Mouse (Mus musculus) heart, embryonic 12.5 days (tissue): ENCODE data around the gene Mcoln3. TPM values are rescaled to one million over a fixed set of nuclear protein-coding genes. Genes with fewer than 3 reads are reported as not detected.
A peak's percentile ranks its signal among the peaks of the same experiment; 100 is the strongest.

Experiments
- ATAC-seq: fragments of 200-750 bp; cut with Nextera tagmentation; 2 replicates; pipeline ENCODE4 v1.8.0; 2017; ENCODE audit warnings: moderate TSS enrichment, moderate library complexity; ENCODE audit not compliant: insufficient number of reproducible peaks, low FRiP score
- H3K27ac ChIP-seq: fragments of 300-500 bp; sonication (generic); 2 replicates; pipeline ENCODE4 v1.5.1; 2016; ENCODE audit warnings: mild to moderate bottlenecking, moderate library complexity; ENCODE audit not compliant: poor library complexity, severe bottlenecking
- H3K27me3 ChIP-seq: fragments of 300-500 bp; sonication (generic); replicated peaks from 2 replicates; pipeline ENCODE4 v1.6.1; 2016; ENCODE audit warnings: mild to moderate bottlenecking, moderate library complexity
- H3K36me3 ChIP-seq: fragments of 300-500 bp; sonication (generic); 2 replicates; pipeline ENCODE4 v1.6.1; 2016; ENCODE audit warnings: mild to moderate bottlenecking, moderate library complexity
- H3K4me1 ChIP-seq: fragments of 300-500 bp; sonication (generic); replicated peaks from 2 replicates; pipeline ENCODE4 v1.6.1; 2016; ENCODE audit warnings: mild to moderate bottlenecking
- H3K4me2 ChIP-seq: fragments of 300-500 bp; sonication (generic); 2 replicates; pipeline ENCODE4 v1.6.1; 2016; ENCODE audit warnings: mild to moderate bottlenecking, moderate library complexity
- H3K4me3 ChIP-seq: fragments of 300-500 bp; sonication (generic); 2 replicates; pipeline ENCODE4 v1.5.1; 2016; ENCODE audit warnings: mild to moderate bottlenecking
- H3K9ac ChIP-seq: fragments of 300-500 bp; sonication (generic); 2 replicates; pipeline ENCODE4 v1.6.1; 2016; ENCODE audit warnings: mild to moderate bottlenecking, moderate library complexity
- H3K9me3 ChIP-seq: fragments of 300-500 bp; sonication (generic); replicated peaks from 2 replicates; pipeline ENCODE4 v1.6.1; 2016; ENCODE audit warnings: mild to moderate bottlenecking, moderate library complexity
- WGBS: fragments of 180-500 bp; shearing (Covaris S2); methylation state at CpG from one replicate; pipeline ENCODE4 v1.1.7; 2016; 5-methylcytosine and 5-hydroxymethylcytosine counted together
- polyA plus RNA-seq: library from polyadenylated mRNA; unstranded; fragments of >200 nt; fragmentation: Nextera tagmentation; extraction: Ambion mirVana; gene quantifications from 2 replicates; pipeline ENCODE4 v1.2.1, GENCODE M21; 2016

Gene Mcoln3
- polyA plus RNA-seq, 1 experiment from 2014 or later: 0.66 TPM

GRCm38 (mm10) chr3:146152348-146152747 lies 35.1 kb downstream of the Mcoln3 start:
- no peak overlapping the region for H3K27ac ChIP-seq
- ATAC-seq: no peak
- peaks cover 11% of the 10 kb centered on the region for H3K4me1 ChIP-seq
- H3K4me2 ChIP-seq: no peak overlapping the region
- H3K9me3 ChIP-seq: no peaks in the 10 kb centered on the region
- no peak overlapping the region for H3K9ac ChIP-seq
- no peak overlapping the region for H3K4me3 ChIP-seq
- peaks cover 28% of the 10 kb centered on the region for H3K27me3 ChIP-seq
- no peaks in the 10 kb centered on the region for H3K36me3 ChIP-seq
- 84% methylated on average over 8 of the region's 8 CpGs for WGBS

- ATAC-seq: no peak
- Histone ChIP-seq H3K36me3 (no peaks in the 10 kb centered on the region), H3K9me3 (no peaks in the 10 kb centered on the region), H3K9ac (no peak overlapping the region), H3K4me2 (no peak overlapping the region), H3K27ac (no peak overlapping the region), H3K4me1 (peaks cover 11% of the 10 kb centered on the region), H3K4me3 (no peak overlapping the region), H3K27me3 (peaks cover 28% of the 10 kb centered on the region)
- WGBS: 83% methylated on average over 2 of the region's 2 CpGs
These were observed 35.7 kb downstream of the Mcoln3 start for GRCm38 (mm10) chr3:146152913-146153312.

- no peak for ATAC-seq
- H3K9ac ChIP-seq: no peak overlapping the region
These were observed 36.8 kb downstream of the Mcoln3 start for GRCm38 (mm10) chr3:146153862-146154611.

GRCm38 (mm10) chr3:146155628-146156576 lies 38.7 kb downstream of the Mcoln3 start:
- ATAC-seq: no peak
- Histone ChIP-seq H3K9me3 (no peaks in the 10 kb centered on the region), H3K4me3 (no peak overlapping the region), H3K4me1 (peaks cover 6% of the 10 kb centered on the region), H3K27me3 (peaks cover 19% of the 10 kb centered on the region), H3K9ac (no peak overlapping the region), H3K27ac (no peak overlapping the region), H3K36me3 (no peaks in the 10 kb centered on the region), H3K4me2 (no peak overlapping the region)
- WGBS: 57% methylated on average over 13 of the region's 13 CpGs

More at GRCm38 (mm10) chr3:146153862-146154611, 36.8 kb downstream of the Mcoln3 start:
- Histone ChIP-seq H3K4me3 (no peak overlapping the region), H3K4me2 (peak overlapping the region; percentile 38), H3K27me3 (peaks cover 27% of the 10 kb centered on the region), H3K27ac (no peak overlapping the region), H3K36me3 (no peaks in the 10 kb centered on the region), H3K9me3 (no peaks in the 10 kb centered on the region), H3K4me1 (peaks cover 11% of the 10 kb centered on the region)
- 32% methylated on average over 12 of the region's 12 CpGs for WGBS

- WGBS: 64% methylated on average over 2 of the region's 2 CpGs
- Histone ChIP-seq H3K4me3 (no peak overlapping the region), H3K27me3 (peaks cover 10% of the 10 kb centered on the region), H3K4me1 (peaks cover 6% of the 10 kb centered on the region), H3K9ac (no peak overlapping the region), H3K4me2 (no peak overlapping the region), H3K27ac (no peak overlapping the region), H3K9me3 (no peaks in the 10 kb centered on the region), H3K36me3 (no peaks in the 10 kb centered on the region)
- ATAC-seq: no peak
These were observed 39.6 kb downstream of the Mcoln3 start for GRCm38 (mm10) chr3:146156811-146157210.

- no peaks in the 10 kb centered on the region for H3K9me3 ChIP-seq
- H3K36me3 ChIP-seq: no peaks in the 10 kb centered on the region
- H3K4me2 ChIP-seq: no peak overlapping the region
- ATAC-seq: no peak
- peaks cover 6% of the 10 kb centered on the region for H3K4me1 ChIP-seq
- H3K27ac ChIP-seq: no peak overlapping the region
- WGBS: 77% methylated on average over 4 of the region's 4 CpGs
- H3K4me3 ChIP-seq: no peak overlapping the region
- H3K27me3 ChIP-seq: 0 out of 2 replicates have a peak, but pooled peaks cover 1% of the 10 kb centered on the region
- no peak overlapping the region for H3K9ac ChIP-seq
These were observed 40.8 kb downstream of the Mcoln3 start for GRCm38 (mm10) chr3:146158039-146158438.

GRCm38 (mm10) chr3:146159360-146159759 lies 42.1 kb downstream of the Mcoln3 start:
- no peaks in the 10 kb centered on the region for H3K36me3 ChIP-seq
- no peak overlapping the region for H3K9ac ChIP-seq
- no peak overlapping the region for H3K27ac ChIP-seq
- no peaks in the 10 kb centered on the region for H3K4me1 ChIP-seq
- WGBS: 84% methylated on average over 2 of the region's 2 CpGs
- H3K9me3 ChIP-seq: no peaks in the 10 kb centered on the region
- no peak overlapping the region for H3K4me3 ChIP-seq
- H3K4me2 ChIP-seq: no peak overlapping the region
- no peaks in the 10 kb centered on the region for H3K27me3 ChIP-seq
- ATAC-seq: no peak

- H3K4me1 ChIP-seq: no peaks in the 10 kb centered on the region
- 72% methylated on average over 4 of the region's 4 CpGs for WGBS
- 0 out of 2 replicates have a peak, but pooled peaks cover 3% of the 10 kb centered on the region for H3K9me3 ChIP-seq
- no peak overlapping the region for H3K4me2 ChIP-seq
- no peak for ATAC-seq
- no peak overlapping the region for H3K4me3 ChIP-seq
- H3K9ac ChIP-seq: no peak overlapping the region
- no peaks in the 10 kb centered on the region for H3K36me3 ChIP-seq
- H3K27ac ChIP-seq: no peak overlapping the region
- H3K27me3 ChIP-seq: no peaks in the 10 kb centered on the region
These were observed 44.9 kb downstream of the Mcoln3 start for GRCm38 (mm10) chr3:146162197-146162596.

GRCm38 (mm10) chr3:146169356-146169755 lies 52.1 kb downstream of the Mcoln3 start:
- Histone ChIP-seq H3K4me3 (no peak overlapping the region), H3K27me3 (no peaks in the 10 kb centered on the region), H3K9ac (no peak overlapping the region), H3K36me3 (no peaks in the 10 kb centered on the region), H3K27ac (no peak overlapping the region), H3K4me2 (no peak overlapping the region), H3K4me1 (no peaks in the 10 kb centered on the region), H3K9me3 (0 out of 2 replicates have a peak, but pooled peaks cover 3% of the 10 kb centered on the region)
- no peak for ATAC-seq
- WGBS: 79% methylated on average over 4 of the region's 4 CpGs

- Histone ChIP-seq H3K27me3 (no peaks in the 10 kb centered on the region), H3K9ac (no peak overlapping the region), H3K4me3 (no peak overlapping the region), H3K4me1 (no peaks in the 10 kb centered on the region), H3K36me3 (no peaks in the 10 kb centered on the region), H3K9me3 (no peaks in the 10 kb centered on the region), H3K27ac (no peak overlapping the region), H3K4me2 (no peak overlapping the region)
- 63% methylated on average over 5 of the region's 5 CpGs for WGBS
- ATAC-seq: no peak
These were observed 55.8 kb downstream of the Mcoln3 start for GRCm38 (mm10) chr3:146173030-146173429.

- H3K4me1 ChIP-seq: 0 out of 2 replicates have a peak, but pooled peaks cover 5% of the 10 kb centered on the region
- H3K4me3 ChIP-seq: no peak overlapping the region
- H3K9me3 ChIP-seq: no peaks in the 10 kb centered on the region
- WGBS: 84% methylated on average over 9 of the region's 9 CpGs
- no peak overlapping the region for H3K9ac ChIP-seq
- H3K36me3 ChIP-seq: no peaks in the 10 kb centered on the region
- no peaks in the 10 kb centered on the region for H3K27me3 ChIP-seq
- H3K4me2 ChIP-seq: no peak overlapping the region
- H3K27ac ChIP-seq: no peak overlapping the region
- no peak for ATAC-seq
These were observed 57.0 kb downstream of the Mcoln3 start for GRCm38 (mm10) chr3:146174215-146174614.
